In the genomic region with DNA sequence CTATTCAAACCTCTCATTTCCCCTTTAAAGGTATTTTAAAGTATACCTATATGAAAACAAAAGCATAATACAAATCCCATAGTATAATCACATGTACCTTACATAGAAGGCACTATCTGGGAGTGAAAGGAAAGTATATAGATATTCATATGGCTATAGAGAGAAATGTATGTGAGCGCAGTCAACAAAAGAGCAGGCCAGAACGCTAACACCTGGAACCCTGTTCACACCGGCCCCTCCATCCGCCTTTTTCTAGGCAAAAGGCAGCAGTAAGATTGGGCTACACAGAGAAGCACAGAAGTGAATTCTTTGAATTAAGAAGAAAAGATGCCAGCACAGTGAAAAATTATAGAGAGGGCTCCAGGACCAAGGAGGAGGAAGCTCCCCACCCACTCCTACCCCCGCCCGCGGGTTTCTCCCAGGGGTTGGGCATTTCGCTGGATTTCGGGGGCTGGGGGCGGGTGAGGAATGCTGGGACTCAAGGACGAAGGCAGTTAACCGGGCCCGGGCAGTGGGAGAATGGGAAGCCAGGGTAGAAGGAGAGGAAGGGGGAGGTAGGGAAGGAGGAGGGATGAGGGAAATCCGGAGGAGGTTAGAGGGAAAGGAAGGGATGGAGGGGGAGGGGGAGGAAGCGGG, we compare ENCODE assay signal across 8 mouse cellular contexts. TPM values are rescaled to one million over a fixed set of nuclear protein-coding genes. Genes with fewer than 3 reads are reported as not detected.
DNase-seq lines count a peak whose midpoint lies in the region; ATAC-seq and TF ChIP-seq lines count a peak whose summit lies in the region.

No protein-coding gene starts in this region.

- peak; percentile 57 to 76 for DNase-seq in adrenal gland, postnatal 36 days
- no peak for DNase-seq in adrenal gland, postnatal 14 days
- no peak for DNase-seq in lung, embryonic 14.5 days
- no peak for DNase-seq in lung, postnatal 10 days
- DNase-seq in liver, postnatal 0 days: no peak
- DNase-seq in layer of hippocampus, postnatal 14 days (ENCODE audit: low spot score in 2 of 2): no peak

- no peak for TF ChIP-seq CTCF in lung, embryonic 14.5 days (IDR thresholded peaks at IDR 0.05; ENCODE audit: low read depth)
- no peak for TF ChIP-seq CTCF in liver, postnatal 0 days (IDR thresholded peaks at IDR 0.05; ENCODE audit: low read depth)

- H3K4me3 ChIP-seq in lung, embryonic 14.5 days (ENCODE audit: low read depth, low read length): peak overlapping the region; percentile 62
- H3K4me3 ChIP-seq in forebrain, embryonic 16.5 days (replicated peaks; ENCODE audit: low read length): peak overlapping the region; percentile 70
- peak overlapping the region; percentile 74 for H3K4me3 ChIP-seq in liver, postnatal 0 days (ENCODE audit: low read depth, low read length)
- H3K4me3 ChIP-seq in stomach, embryonic 16.5 days (replicated peaks; ENCODE audit: low read length): peak overlapping the region; percentile 76

- peak overlapping the region; percentile 74 for H3K9ac ChIP-seq in lung, embryonic 14.5 days
- peak overlapping the region; percentile 77 for H3K9ac ChIP-seq in forebrain, embryonic 16.5 days (replicated peaks; ENCODE audit: low read depth, low read length)
- peak overlapping the region; percentile 86 for H3K9ac ChIP-seq in liver, postnatal 0 days (replicated peaks)
- H3K9ac ChIP-seq in stomach, embryonic 16.5 days (ENCODE audit: low read length): peak overlapping the region; percentile 91

- ATAC-seq in lung, embryonic 14.5 days (ENCODE audit: insufficient read depth): no peak; the same call in 1 of the 2 replicates
- no peak; the same call in 1 of the 2 replicates for ATAC-seq in forebrain, embryonic 16.5 days
- peak; percentile 38 for ATAC-seq in liver, postnatal 0 days
- ATAC-seq in stomach, embryonic 16.5 days (ENCODE audit: insufficient read depth, low FRiP score): no peak

- H3K27ac ChIP-seq in lung, embryonic 14.5 days (ENCODE audit: low read depth): peak overlapping the region; percentile 98
- peak overlapping the region; percentile 93 for H3K27ac ChIP-seq in forebrain, embryonic 16.5 days (ENCODE audit: low read length)
- H3K27ac ChIP-seq in liver, postnatal 0 days (ENCODE audit: low read depth): peak overlapping the region; percentile 96
- H3K27ac ChIP-seq in stomach, embryonic 16.5 days (ENCODE audit: low read length): peak overlapping the region; percentile 99

- no peak for TF ChIP-seq EP300 in liver, postnatal 0 days (IDR thresholded peaks at IDR 0.05; ENCODE audit: low read depth)

- 0 out of 2 replicates have a peak, but pooled peaks cover under 1% of the 10 kb centered on the region for H3K36me3 ChIP-seq in lung, embryonic 14.5 days (ENCODE audit: insufficient read depth)
- no peaks in the 10 kb centered on the region for H3K36me3 ChIP-seq in forebrain, embryonic 16.5 days (ENCODE audit: control insufficient read depth, insufficient read depth)
- no peaks in the 10 kb centered on the region; the same call in 1 of the 2 replicates for H3K36me3 ChIP-seq in liver, postnatal 0 days (replicated peaks; ENCODE audit: insufficient read depth, low read length)
- no peaks in the 10 kb centered on the region for H3K36me3 ChIP-seq in stomach, embryonic 16.5 days (ENCODE audit: control insufficient read depth, insufficient read depth, low read length)

- WGBS in lung, embryonic 14.5 days: 2% methylated on average over 15 of the region's 15 CpGs
- 1% methylated on average over 15 of the region's 15 CpGs for WGBS in forebrain, embryonic 16.5 days
- WGBS in liver, postnatal 0 days (ENCODE audit: insufficient replicate concordance): 3% methylated on average over 15 of the region's 15 CpGs
- 2% methylated on average over 14 of the region's 15 CpGs for WGBS in stomach, embryonic 16.5 days

- no peaks in the 10 kb centered on the region for H3K27me3 ChIP-seq in lung, embryonic 14.5 days (ENCODE audit: insufficient read depth, low read length)
- no peaks in the 10 kb centered on the region for H3K27me3 ChIP-seq in forebrain, embryonic 16.5 days (replicated peaks; ENCODE audit: control insufficient read depth, insufficient read depth, low read length)
- H3K27me3 ChIP-seq in liver, postnatal 0 days (ENCODE audit: insufficient read depth, low read length): no peaks in the 10 kb centered on the region
- no peaks in the 10 kb centered on the region for H3K27me3 ChIP-seq in stomach, embryonic 16.5 days (ENCODE audit: control insufficient read depth, insufficient read depth, low read length)

- peaks cover 4% of the 10 kb centered on the region; the same call in 1 of the 2 replicates for H3K4me1 ChIP-seq in lung, embryonic 14.5 days (ENCODE audit: insufficient read depth)
- peaks cover 6% of the 10 kb centered on the region for H3K4me1 ChIP-seq in forebrain, embryonic 16.5 days (replicated peaks; ENCODE audit: control insufficient read depth, insufficient read depth, low read length)
- H3K4me1 ChIP-seq in liver, postnatal 0 days (ENCODE audit: insufficient read depth): peaks cover 23% of the 10 kb centered on the region
- H3K4me1 ChIP-seq in stomach, embryonic 16.5 days (ENCODE audit: control insufficient read depth, insufficient read depth, low read length): peaks cover 7% of the 10 kb centered on the region

- H3K4me2 ChIP-seq in lung, embryonic 14.5 days: peak overlapping the region; percentile 81
- peak overlapping the region; percentile 65 for H3K4me2 ChIP-seq in forebrain, embryonic 16.5 days (ENCODE audit: low read length)
- peak overlapping the region; percentile 77 for H3K4me2 ChIP-seq in liver, postnatal 0 days (ENCODE audit: low read depth, low read length)
- peak overlapping the region; percentile 62 for H3K4me2 ChIP-seq in stomach, embryonic 16.5 days (ENCODE audit: low read depth, low read length)

- no peaks in the 10 kb centered on the region for H3K9me3 ChIP-seq in lung, embryonic 14.5 days (ENCODE audit: low read depth, low read length)
- no peaks in the 10 kb centered on the region for H3K9me3 ChIP-seq in forebrain, embryonic 16.5 days (ENCODE audit: control insufficient read depth, low read length)
- no peaks in the 10 kb centered on the region for H3K9me3 ChIP-seq in liver, postnatal 0 days (ENCODE audit: low read length)
- H3K9me3 ChIP-seq in stomach, embryonic 16.5 days (replicated peaks; ENCODE audit: control insufficient read depth, low read length): no peaks in the 10 kb centered on the region

RNA-seq across cellular contexts. Expression of gene Sppl2a, which starts 0.7 kb away (rescaled TPM):
- 10 to 100 TPM; 91.4 to 95.3 TPM for total RNA-seq in adrenal gland, postnatal 36 days (2021)
- total RNA-seq in adrenal gland, postnatal 14 days (2021): 59.1 and 64.9 TPM in 2 replicates
- 42.7 and 46.0 TPM in 2 replicates for polyA plus RNA-seq in lung, embryonic 14.5 days (2014; fragmentation: Nextera tagmentation; extraction: Ambion mirVana)
- 50.4 and 53.9 TPM in 2 replicates for polyA plus RNA-seq in forebrain, embryonic 16.5 days (2015; fragmentation: Nextera tagmentation; extraction: Ambion mirVana)
- 40.5 and 43.4 TPM in 2 replicates for polyA plus RNA-seq in liver, postnatal 0 days (2015; fragmentation: Nextera tagmentation; extraction: Ambion mirVana)
- 48.9 and 58.0 TPM in 2 replicates for polyA plus RNA-seq in stomach, embryonic 16.5 days (2015; fragmentation: Nextera tagmentation; extraction: Ambion mirVana)
- total RNA-seq in layer of hippocampus, postnatal 14 days (2021): 10 to 100 TPM; 31.6 to 32.7 TPM

RNA-seq across cellular contexts. Expression of gene Trpm7, which starts 56.3 kb away (rescaled TPM):
- 10 to 100 TPM; 42.1 to 43.6 TPM for total RNA-seq in adrenal gland, postnatal 36 days (2021)
- total RNA-seq in adrenal gland, postnatal 14 days (2021): 48.7 and 51.9 TPM in 2 replicates
- 48.0 and 50.8 TPM in 2 replicates for polyA plus RNA-seq in lung, embryonic 14.5 days (2014; fragmentation: Nextera tagmentation; extraction: Ambion mirVana)
- 37.7 and 45.0 TPM in 2 replicates for polyA plus RNA-seq in forebrain, embryonic 16.5 days (2015; fragmentation: Nextera tagmentation; extraction: Ambion mirVana)
- 14.3 and 17.2 TPM in 2 replicates for polyA plus RNA-seq in liver, postnatal 0 days (2015; fragmentation: Nextera tagmentation; extraction: Ambion mirVana)
- 40.4 and 40.5 TPM in 2 replicates for polyA plus RNA-seq in stomach, embryonic 16.5 days (2015; fragmentation: Nextera tagmentation; extraction: Ambion mirVana)
- 10 to 100 TPM; 39.2 to 40.1 TPM for total RNA-seq in layer of hippocampus, postnatal 14 days (2021)

Comparison
In these comparisons a context has a peak if more than half of its experiments do, and no peak if none do; other contexts are left out.
1. DNase-seq: peak in adrenal gland, postnatal 36 days (2 of 2); none in adrenal gland, postnatal 14 days (single experiment), lung, embryonic 14.5 days (single experiment), lung, postnatal 10 days (single experiment), liver, postnatal 0 days (single experiment) and layer of hippocampus, postnatal 14 days (0 of 2).
2. Peak in every context shown above with its lines, with median percentiles within 50 percentile points of each other: H3K27ac ChIP-seq, H3K4me2 ChIP-seq, H3K4me3 ChIP-seq and H3K9ac ChIP-seq.